Comparison of ENCODE assay signal across 8 mouse cellular contexts in genomic region chr5:96164021-96164411, GRCm38 (mm10). TPM values are rescaled to one million over a fixed set of nuclear protein-coding genes. Genes with fewer than 3 reads are reported as not detected.
DNase-seq lines count a peak whose midpoint lies in the region; ATAC-seq and TF ChIP-seq lines count a peak whose summit lies in the region.

TSS of gene Cnot6l (minus strand) at chr5:96164171.

- H3K4me1 ChIP-seq in intestine, embryonic 16.5 days (ENCODE audit: control insufficient read depth, insufficient read depth, low read length), result peaks cover 12% of the 10 kb centered on the region
- peaks cover 18% of the 10 kb centered on the region for H3K4me1 ChIP-seq in limb, embryonic 12.5 days (replicated peaks)
- H3K4me1 ChIP-seq in midbrain, embryonic 12.5 days, result peaks cover 12% of the 10 kb centered on the region
- no peaks in the 10 kb centered on the region for H3K4me1 ChIP-seq in stomach, postnatal 0 days (replicated peaks; ENCODE audit: control insufficient read depth, insufficient read depth)

- 26% methylated on average over 5 of the region's 5 CpGs for WGBS in intestine, embryonic 16.5 days
- WGBS in limb, embryonic 12.5 days, result 37% methylated on average over 5 of the region's 5 CpGs
- WGBS in midbrain, embryonic 12.5 days, result 56% methylated on average over 5 of the region's 5 CpGs
- WGBS in stomach, postnatal 0 days, result 23% methylated on average over 5 of the region's 5 CpGs

- in situ Hi-C loops in Patski (cut with MboI; ENCODE audit: low pct_unique_long_range_greater_than_20kb), result no loop called here

- no peak for TF ChIP-seq EP300 in stomach, postnatal 0 days (optimal IDR thresholded peaks at IDR 0.05)

- no peak for ATAC-seq in Patski
- ATAC-seq in granulocyte monocyte progenitor cell, adult 5-6 weeks (replicated peaks; ENCODE audit: poor library complexity, severe bottlenecking), result peak; percentile 39
- no peak for ATAC-seq in intestine, embryonic 16.5 days
- no peak for ATAC-seq in limb, embryonic 12.5 days (ENCODE audit: insufficient number of reproducible peaks, insufficient read depth, low FRiP score, low TSS enrichment, low read depth)
- ATAC-seq in midbrain, embryonic 12.5 days (ENCODE audit: low FRiP score, low read depth), result no peak
- no peak for ATAC-seq in stomach, postnatal 0 days (ENCODE audit: low FRiP score, low TSS enrichment)

- no peaks in the 10 kb centered on the region for H3K36me3 ChIP-seq in intestine, embryonic 16.5 days (ENCODE audit: control insufficient read depth, insufficient read depth, low read length)
- no peaks in the 10 kb centered on the region for H3K36me3 ChIP-seq in limb, embryonic 12.5 days
- H3K36me3 ChIP-seq in midbrain, embryonic 12.5 days, result no peaks in the 10 kb centered on the region
- no peaks in the 10 kb centered on the region for H3K36me3 ChIP-seq in stomach, postnatal 0 days (ENCODE audit: control insufficient read depth, insufficient read depth, low read length)

- DNase-seq in Patski (ENCODE audit: low read depth, low spot score), result no peak
- peak; percentile 9 to 15 for DNase-seq in cerebellum, postnatal 14 days
- DNase-seq in stomach, postnatal 0 days (ENCODE audit: low spot score), result no peak
- DNase-seq in frontal cortex, postnatal 25 days (ENCODE audit: low spot score in 2 of 2), result no peak

- CTCF ChIA-PET in Patski (lab: Charles Lee), result interaction anchor here (1.0 to 2.3 kb wide), 4 partner anchors 11 to 44 kb away, joined by 3 to 9 read pairs (median 3); partner anchors contain the start of gene Mrpl1

- POLR2A ChIA-PET in Patski (lab: Charles Lee), result interaction anchor here (0.6 kb wide), 1 partner anchor 446 kb away, joined by 4 read pairs; no protein-coding TSS in a partner anchor

- peak within 1 kb of the TSS; percentile 99 for H3K27ac ChIP-seq in intestine, embryonic 16.5 days (ENCODE audit: low read length)
- peak within 1 kb of the TSS; percentile 100 for H3K27ac ChIP-seq in limb, embryonic 12.5 days
- peak within 1 kb of the TSS; percentile 99; the same call in 1 of the 2 replicates for H3K27ac ChIP-seq in midbrain, embryonic 12.5 days (replicated peaks)
- peak within 1 kb of the TSS; percentile 100 for H3K27ac ChIP-seq in stomach, postnatal 0 days (replicated peaks)

- no peaks in the 10 kb centered on the region for H3K9me3 ChIP-seq in intestine, embryonic 16.5 days (ENCODE audit: control insufficient read depth, low read length)
- 0 out of 2 replicates have a peak, but pooled peaks cover 3% of the 10 kb centered on the region for H3K9me3 ChIP-seq in limb, embryonic 12.5 days
- peaks cover 3% of the 10 kb centered on the region; the same call in 1 of the 2 replicates for H3K9me3 ChIP-seq in midbrain, embryonic 12.5 days
- H3K9me3 ChIP-seq in stomach, postnatal 0 days (ENCODE audit: control insufficient read depth, low read length), result 0 out of 2 replicates have a peak, but pooled peaks cover 4% of the 10 kb centered on the region

- H3K4me3 ChIP-seq in intestine, embryonic 16.5 days (ENCODE audit: low read length), result peak within 1 kb of the TSS; percentile 98
- peak within 1 kb of the TSS; percentile 91 for H3K4me3 ChIP-seq in limb, embryonic 12.5 days (replicated peaks)
- peak within 1 kb of the TSS; percentile 84 for H3K4me3 ChIP-seq in midbrain, embryonic 12.5 days
- peak within 1 kb of the TSS; percentile 95 for H3K4me3 ChIP-seq in stomach, postnatal 0 days (ENCODE audit: low read depth, low read length)

- H3K27me3 ChIP-seq in Patski, result no peaks in the 10 kb centered on the region
- H3K27me3 ChIP-seq in intestine, embryonic 16.5 days (replicated peaks; ENCODE audit: control insufficient read depth, insufficient read depth, low read length), result no peaks in the 10 kb centered on the region
- no peaks in the 10 kb centered on the region for H3K27me3 ChIP-seq in limb, embryonic 12.5 days
- H3K27me3 ChIP-seq in midbrain, embryonic 12.5 days, result no peaks in the 10 kb centered on the region
- no peaks in the 10 kb centered on the region for H3K27me3 ChIP-seq in stomach, postnatal 0 days (ENCODE audit: control insufficient read depth, insufficient read depth, low read length)

- H3K4me2 ChIP-seq in intestine, embryonic 16.5 days (ENCODE audit: low read depth, low read length), result peak within 1 kb of the TSS; percentile 51
- H3K4me2 ChIP-seq in limb, embryonic 12.5 days, result peak within 1 kb of the TSS; percentile 64
- peak within 1 kb of the TSS; percentile 75 for H3K4me2 ChIP-seq in midbrain, embryonic 12.5 days (replicated peaks)
- peak within 1 kb of the TSS; percentile 81 for H3K4me2 ChIP-seq in stomach, postnatal 0 days (replicated peaks; ENCODE audit: low read depth)

- no peak for TF ChIP-seq CTCF in Patski (IDR thresholded peaks at IDR 0.05)
- no peak for TF ChIP-seq CTCF in stomach, postnatal 0 days (IDR thresholded peaks at IDR 0.05; ENCODE audit: low read depth)

- H3K9ac ChIP-seq in intestine, embryonic 16.5 days (ENCODE audit: low read depth, low read length), result peak within 1 kb of the TSS; percentile 64
- H3K9ac ChIP-seq in limb, embryonic 12.5 days (replicated peaks), result peak within 1 kb of the TSS; percentile 99
- peak within 1 kb of the TSS; percentile 67 for H3K9ac ChIP-seq in midbrain, embryonic 12.5 days (replicated peaks)
- peak within 1 kb of the TSS; percentile 98 for H3K9ac ChIP-seq in stomach, postnatal 0 days (ENCODE audit: low read length)

RNA-seq across cellular contexts. Expression of gene Cnot6l, which starts in this region (rescaled TPM):
- 29.3 TPM for polyA plus RNA-seq in Patski (2021)
- 77.2 and 102 TPM in 2 replicates for total RNA-seq in granulocyte monocyte progenitor cell, adult 5-6 weeks (2014; fragmentation: Nextera tagmentation)
- total RNA-seq in granulocyte monocyte progenitor cell, adult 5-6 weeks (2017), result 60.2 and 77.5 TPM in 2 replicates
- 13.0 and 13.3 TPM in 2 replicates for polyA plus RNA-seq in intestine, embryonic 16.5 days (2015; fragmentation: Nextera tagmentation; extraction: Ambion mirVana)
- 19.3 and 23.0 TPM in 2 replicates for polyA plus RNA-seq in limb, embryonic 12.5 days (2016; fragmentation: Nextera tagmentation; extraction: Ambion mirVana)
- polyA plus RNA-seq in midbrain, embryonic 12.5 days (2016; fragmentation: Nextera tagmentation; extraction: Ambion mirVana), result 12.4 and 16.8 TPM in 2 replicates
- polyA plus RNA-seq in stomach, postnatal 0 days (2015; fragmentation: Nextera tagmentation; extraction: Ambion mirVana), result 19.8 and 22.9 TPM in 2 replicates

Comparison
In these comparisons a context has a peak if more than half of its experiments do, and no peak if none do; other contexts are left out.
1. DNase-seq: peak in cerebellum, postnatal 14 days (2 of 2); none in Patski (single experiment), stomach, postnatal 0 days (single experiment) and frontal cortex, postnatal 25 days (0 of 2).
2. Peak in every context shown above with its lines, with median percentiles within 50 percentile points of each other: H3K27ac ChIP-seq, H3K4me2 ChIP-seq, H3K4me3 ChIP-seq and H3K9ac ChIP-seq.